7 mouse cellular contexts compared by ENCODE assay signal in genomic region chr2:168170167-168170685, GRCm38 (mm10). TPM values are rescaled to one million over a fixed set of nuclear protein-coding genes. Genes with fewer than 3 reads are reported as not detected.
A peak's percentile ranks its signal among the peaks of the same experiment; 100 is the strongest.
DNase-seq lines count a peak whose midpoint lies in the region; ATAC-seq lines count a peak whose summit lies in the region.

No protein-coding gene starts in this region.

- no peak overlapping the region for H3K9ac ChIP-seq in intestine, embryonic 14.5 days (ENCODE audit: low read length)
- peak overlapping the region; percentile 52 for H3K9ac ChIP-seq in liver, embryonic 15.5 days

- intact Hi-C loops in gastrocnemius, postnatal 36 days (cut with DNase I) = no loop called here

- DNase-seq in ZHBTc4 (ENCODE audit: low read depth, low spot score) = peak; percentile 59
- peak; percentile 63 for DNase-seq in c-Kit-positive CD71-positive TER-119-negative erythroid progenitor cells, embryonic 14.5 days (ENCODE audit: low read depth)
- peak; percentile 29 to 40 for DNase-seq in gastrocnemius, postnatal 36 days
- no peak for DNase-seq in intestine, embryonic 14.5 days (ENCODE audit: low spot score)
- DNase-seq in natural killer cell, adult 2 months (ENCODE audit: low spot score in 2 of 2) = peak; percentile 61 to 67
- DNase-seq in thymus, postnatal 25 days = peak; percentile 35

- no peak overlapping the region for H3K4me3 ChIP-seq in intestine, embryonic 14.5 days (ENCODE audit: low read depth, low read length)
- peak overlapping the region; percentile 43 for H3K4me3 ChIP-seq in liver, embryonic 15.5 days (replicated peaks)

- ATAC-seq in intestine, embryonic 14.5 days (replicated peaks; ENCODE audit: low FRiP score, low TSS enrichment, low read depth) = peak; percentile 35; the same call in 1 of the 2 replicates
- ATAC-seq in liver, embryonic 15.5 days (ENCODE audit: insufficient read depth) = peak; percentile 92

- H3K4me1 ChIP-seq in intestine, embryonic 14.5 days (replicated peaks; ENCODE audit: control insufficient read depth, insufficient read depth, low read length) = peaks cover 38% of the 10 kb centered on the region
- peaks cover 67% of the 10 kb centered on the region for H3K4me1 ChIP-seq in liver, embryonic 15.5 days (replicated peaks)

- 9% methylated on average over 13 of the region's 13 CpGs for WGBS in intestine, embryonic 14.5 days
- WGBS in liver, embryonic 15.5 days (ENCODE audit: insufficient replicate concordance) = under 1% methylated on average over 13 of the region's 13 CpGs

- no peaks in the 10 kb centered on the region for H3K27me3 ChIP-seq in intestine, embryonic 14.5 days (replicated peaks; ENCODE audit: control insufficient read depth, insufficient read depth, low read length)
- no peaks in the 10 kb centered on the region for H3K27me3 ChIP-seq in liver, embryonic 15.5 days

- H3K9me3 ChIP-seq in intestine, embryonic 14.5 days (ENCODE audit: control insufficient read depth, low read length) = no peaks in the 10 kb centered on the region
- no peaks in the 10 kb centered on the region for H3K9me3 ChIP-seq in liver, embryonic 15.5 days (replicated peaks)

- H3K36me3 ChIP-seq in intestine, embryonic 14.5 days (ENCODE audit: control insufficient read depth, insufficient read depth, low read length) = peaks cover 7% of the 10 kb centered on the region
- peaks cover 8% of the 10 kb centered on the region; the same call in 1 of the 2 replicates for H3K36me3 ChIP-seq in liver, embryonic 15.5 days (replicated peaks)

- H3K27ac ChIP-seq in intestine, embryonic 14.5 days (ENCODE audit: low read depth) = peak overlapping the region; percentile 80; the same call in 1 of the 2 replicates
- H3K27ac ChIP-seq in liver, embryonic 15.5 days (replicated peaks) = peak overlapping the region; percentile 94

- H3K4me2 ChIP-seq in intestine, embryonic 14.5 days (ENCODE audit: low read length) = peak overlapping the region; percentile 34
- peak overlapping the region; percentile 77 for H3K4me2 ChIP-seq in liver, embryonic 15.5 days

RNA-seq across cellular contexts. Expression of gene Adnp, which starts 36.7 kb away (rescaled TPM):
- total RNA-seq in gastrocnemius, postnatal 36 days (2021) = 10 to 100 TPM; 15.1 to 18.0 TPM
- polyA plus RNA-seq in intestine, embryonic 14.5 days (2014; fragmentation: Nextera tagmentation; extraction: Ambion mirVana) = 3.1 and 3.2 TPM in 2 replicates
- polyA plus RNA-seq in liver, embryonic 15.5 days (2015; fragmentation: Nextera tagmentation; extraction: Ambion mirVana) = 1.8 and 2.3 TPM in 2 replicates

RNA-seq across cellular contexts. Expression of gene Gm20716, which starts 59.9 kb away (rescaled TPM):
- 10 to 100 TPM in 1 of 2 experiments, 1 to 10 TPM in 1; 8.2 to 10.9 TPM for total RNA-seq in gastrocnemius, postnatal 36 days (2021)
- polyA plus RNA-seq in intestine, embryonic 14.5 days (2014; fragmentation: Nextera tagmentation; extraction: Ambion mirVana) = 23.3 and 24.8 TPM in 2 replicates
- polyA plus RNA-seq in liver, embryonic 15.5 days (2015; fragmentation: Nextera tagmentation; extraction: Ambion mirVana) = 4.4 and 4.9 TPM in 2 replicates
